ENCODE assay signal across 16 mouse cellular contexts in genomic region chr19:43965496-43966085, GRCm38 (mm10). TPM values are rescaled to one million over a fixed set of nuclear protein-coding genes. Genes with fewer than 3 reads are reported as not detected.
A peak's percentile ranks its signal among the peaks of the same experiment; 100 is the strongest.
DNase-seq lines count a peak whose midpoint lies in the region; ATAC-seq and TF ChIP-seq lines count a peak whose summit lies in the region.
"Had no signal": no experiment of that assay in that cellular context is flagged by ENCODE, and none has a peak within 500 bp of the region (broad histone marks: within the 10 kb centered on the region; RNA-seq: fewer than 3 reads in every experiment).

No protein-coding gene starts in this region.

- TF ChIP-seq POLR2A in small intestine, adult 2 months (IDR thresholded peaks at IDR 0.05; ENCODE audit: low read depth, low read length), result no peak

- no peaks in the 10 kb centered on the region for H3K27me3 ChIP-seq in small intestine, adult 2 months (ENCODE audit: control insufficient read depth, insufficient read depth, low read length)
- H3K27me3 ChIP-seq in forebrain, embryonic 15.5 days, result no peaks in the 10 kb centered on the region

- H3K36me3 ChIP-seq in small intestine, adult 2 months (ENCODE audit: control insufficient read depth, insufficient read depth, low read length), result no peaks in the 10 kb centered on the region
- H3K36me3 ChIP-seq in forebrain, embryonic 15.5 days, result no peaks in the 10 kb centered on the region
- H3K36me3 ChIP-seq: forebrain, embryonic 10.5 days; limb, embryonic 10.5 days had no signal

- no peaks in the 10 kb centered on the region for H3K4me1 ChIP-seq in small intestine, adult 2 months (ENCODE audit: control insufficient read depth, insufficient read depth, insufficient read length, low read length)
- H3K4me1 ChIP-seq in forebrain, embryonic 15.5 days, result no peaks in the 10 kb centered on the region
- H3K4me1 ChIP-seq: limb, embryonic 10.5 days had no signal

- H3K27ac ChIP-seq in small intestine, adult 2 months (ENCODE audit: insufficient read depth, low read depth, low read length), result no peak overlapping the region
- H3K27ac ChIP-seq in forebrain, embryonic 15.5 days (replicated peaks), result no peak overlapping the region
- H3K27ac ChIP-seq: forebrain, embryonic 10.5 days; limb, embryonic 10.5 days had no signal

- ATAC-seq in common myeloid progenitor, adult 5-6 weeks (replicated peaks; ENCODE audit: low read depth, poor library complexity, severe bottlenecking), result peak; percentile 82
- no peak for ATAC-seq in forebrain, embryonic 15.5 days (replicated peaks)

- no peak overlapping the region for H3K9ac ChIP-seq in forebrain, embryonic 15.5 days (replicated peaks)

- H3K4me2 ChIP-seq in forebrain, embryonic 15.5 days (replicated peaks), result no peak overlapping the region

- no peak for TF ChIP-seq CTCF in small intestine, adult 2 months (IDR thresholded peaks at IDR 0.05; ENCODE audit: extremely low read depth, insufficient read length, insufficient replicate concordance, low read depth, low read length)

- no peaks in the 10 kb centered on the region for H3K9me3 ChIP-seq in forebrain, embryonic 15.5 days
- H3K9me3 ChIP-seq: limb, embryonic 10.5 days had no signal

- 81% methylated on average over 11 of the region's 11 CpGs for WGBS in small intestine, adult 2 months
- WGBS in forebrain, embryonic 15.5 days, result 90% methylated on average over 11 of the region's 11 CpGs

- peak overlapping the region; percentile 22; the same call in 1 of the 2 replicates for H3K4me3 ChIP-seq in small intestine, adult 2 months (ENCODE audit: low read depth, low read length)
- no peak overlapping the region for H3K4me3 ChIP-seq in forebrain, embryonic 15.5 days
- H3K4me3 ChIP-seq: forebrain, embryonic 10.5 days; limb, embryonic 10.5 days had no signal

- intact Hi-C loops in heart, postnatal 10 days (cut with DNase I), result no loop called here
- intact Hi-C loops in heart, postnatal 25 days (cut with DNase I), result no loop called here

- DNase-seq in heart, postnatal 10 days, result peak; percentile 11 to 20
- no peak for DNase-seq in heart, postnatal 25 days (ENCODE audit: low spot score)
- peak; percentile 49 to 55 for DNase-seq in B cell, adult 2 months
- no peak for DNase-seq in Muller cell, postnatal 12 days (ENCODE audit: inconsistent ontology term)
- no peak for DNase-seq in T-cell, adult 2 months (ENCODE audit: low spot score)
- DNase-seq: adrenal gland, postnatal 14 days; cerebellum, adult 8-10 months; kidney, adult 18-20 months; midbrain, embryonic 14.5 days; right cerebral cortex, postnatal 25 days had no signal

RNA-seq across cellular contexts. Expression of gene Cpn1, which starts 20.8 kb away (rescaled TPM):
- not detected for total RNA-seq in heart, postnatal 10 days (2021)
- under 1 TPM; 0.16 to 0.31 TPM for total RNA-seq in heart, postnatal 25 days (2021)
- total RNA-seq in common myeloid progenitor, adult 5-6 weeks (2017), result 0.19 TPM in 1 of 2 replicates, not detected in the other
- 0.96 and 11.3 TPM in 2 replicates for polyA plus RNA-seq in small intestine, adult 2 months (2012; rRNA removed)
- polyA plus RNA-seq in forebrain, embryonic 15.5 days (2015; fragmentation: Nextera tagmentation; extraction: Ambion mirVana), result 0.36 and 0.38 TPM in 2 replicates
- polyA plus RNA-seq: embryonic facial prominence, embryonic 11.5 days; limb, embryonic 10.5 days had no signal

RNA-seq across cellular contexts. Expression of gene Dnmbp, which starts 25.6 kb away (rescaled TPM):
- total RNA-seq in heart, postnatal 10 days (2021), result 10 to 100 TPM; 11.2 to 13.2 TPM
- 1 to 10 TPM; 8.2 to 9.8 TPM for total RNA-seq in heart, postnatal 25 days (2021)
- 8.4 and 9.0 TPM in 2 replicates for total RNA-seq in common myeloid progenitor, adult 5-6 weeks (2017)
- polyA plus RNA-seq in small intestine, adult 2 months (2012; rRNA removed), result 19.4 and 53.4 TPM in 2 replicates
- 8.1 and 8.7 TPM in 2 replicates for polyA plus RNA-seq in forebrain, embryonic 15.5 days (2015; fragmentation: Nextera tagmentation; extraction: Ambion mirVana)

Comparison
In these comparisons a context has a peak if more than half of its experiments do, and no peak if none do; other contexts are left out.
1. DNase-seq: peak in heart, postnatal 10 days (2 of 2) and B cell, adult 2 months (2 of 2); none in heart, postnatal 25 days (single experiment), Muller cell, postnatal 12 days (single experiment) and T-cell, adult 2 months (single experiment).